9 mouse cellular contexts compared by ENCODE assay signal in the genomic region with DNA sequence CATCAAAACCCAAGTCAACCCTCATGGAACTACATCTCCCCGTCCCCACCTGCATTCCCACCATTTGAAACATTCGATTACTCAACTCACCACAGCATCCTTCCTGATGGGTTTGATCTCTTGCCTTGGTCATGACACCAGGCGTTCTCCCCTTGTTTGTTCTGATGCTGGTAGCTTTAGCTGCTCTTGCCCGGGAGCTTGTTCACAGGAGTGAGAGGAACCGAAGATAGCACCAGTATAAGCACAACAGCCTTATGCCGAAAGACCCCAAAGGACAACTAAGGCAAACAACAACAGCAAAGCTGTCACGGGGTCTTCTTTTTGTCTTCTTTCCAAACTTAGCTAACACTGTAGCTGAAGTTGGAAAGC. TPM values are rescaled to one million over a fixed set of nuclear protein-coding genes. Genes with fewer than 3 reads are reported as not detected.
DNase-seq lines count a peak whose midpoint lies in the region; ATAC-seq lines count a peak whose summit lies in the region.
"Had no signal": no experiment of that assay in that cellular context is flagged by ENCODE, and none has a peak within 500 bp of the region (broad histone marks: within the 10 kb centered on the region; RNA-seq: fewer than 3 reads in every experiment).

No protein-coding gene starts in this region.

- 6% methylated on average over 7 of the region's 7 CpGs for WGBS in kidney, embryonic 15.5 days
- 13% methylated on average over 7 of the region's 7 CpGs for WGBS in hindbrain, embryonic 12.5 days
- 13% methylated on average over 7 of the region's 7 CpGs for WGBS in midbrain, embryonic 12.5 days

- H3K36me3 ChIP-seq in kidney, embryonic 15.5 days = no peaks in the 10 kb centered on the region
- no peaks in the 10 kb centered on the region for H3K36me3 ChIP-seq in hindbrain, embryonic 12.5 days
- no peaks in the 10 kb centered on the region for H3K36me3 ChIP-seq in midbrain, embryonic 12.5 days

- peaks cover 9% of the 10 kb centered on the region; the same call in 1 of the 2 replicates for H3K27me3 ChIP-seq in kidney, embryonic 15.5 days
- H3K27me3 ChIP-seq in hindbrain, embryonic 12.5 days = peaks cover 25% of the 10 kb centered on the region
- peaks cover 25% of the 10 kb centered on the region for H3K27me3 ChIP-seq in midbrain, embryonic 12.5 days

- no peak for DNase-seq in kidney, postnatal 10 days
- no peak for DNase-seq in frontal cortex, adult 2 months (ENCODE audit: extremely low spot score in 1 of 2, low spot score in 1 of 2)
- no peak for DNase-seq in Muller cell, postnatal 12 days (ENCODE audit: inconsistent ontology term)
- DNase-seq in gastrocnemius, adult 18-20 months (ENCODE audit: low spot score) = no peak

- ATAC-seq in kidney, embryonic 15.5 days (replicated peaks; ENCODE audit: low FRiP score) = peak; percentile 37
- ATAC-seq in hindbrain, embryonic 12.5 days (ENCODE audit: low FRiP score) = peak; percentile 74
- ATAC-seq in midbrain, embryonic 12.5 days (ENCODE audit: low FRiP score, low read depth) = peak; percentile 59; the same call in 1 of the 2 replicates

- H3K4me1 ChIP-seq in kidney, embryonic 15.5 days = peaks cover 16% of the 10 kb centered on the region; the same call in 1 of the 2 replicates
- no peaks in the 10 kb centered on the region for H3K4me1 ChIP-seq in brown adipose tissue, adult 24 weeks (ENCODE audit: control insufficient read depth, insufficient read depth, insufficient read length, low read length)
- H3K4me1 ChIP-seq in hindbrain, embryonic 12.5 days = peaks cover 5% of the 10 kb centered on the region
- 0 out of 2 replicates have a peak, but pooled peaks cover 4% of the 10 kb centered on the region for H3K4me1 ChIP-seq in midbrain, embryonic 12.5 days

- H3K4me2 ChIP-seq in kidney, embryonic 15.5 days = peak overlapping the region; percentile 89
- peak overlapping the region; percentile 92 for H3K4me2 ChIP-seq in hindbrain, embryonic 12.5 days (replicated peaks)
- H3K4me2 ChIP-seq in midbrain, embryonic 12.5 days (replicated peaks) = peak overlapping the region; percentile 68

- H3K27ac ChIP-seq in kidney, embryonic 15.5 days = peak overlapping the region; percentile 73; the same call in 1 of the 2 replicates
- peak overlapping the region; percentile 45 for H3K27ac ChIP-seq in brown adipose tissue, adult 24 weeks (replicated peaks; ENCODE audit: low read depth, low read length)
- no peak overlapping the region for H3K27ac ChIP-seq in hindbrain, embryonic 12.5 days
- H3K27ac ChIP-seq in midbrain, embryonic 12.5 days (replicated peaks) = no peak overlapping the region

- H3K9me3 ChIP-seq in kidney, embryonic 15.5 days (replicated peaks) = no peaks in the 10 kb centered on the region
- no peaks in the 10 kb centered on the region for H3K9me3 ChIP-seq in hindbrain, embryonic 12.5 days (replicated peaks)
- H3K9me3 ChIP-seq in midbrain, embryonic 12.5 days = no peaks in the 10 kb centered on the region

- peak overlapping the region; percentile 56 for H3K9ac ChIP-seq in kidney, embryonic 15.5 days
- peak overlapping the region; percentile 50 for H3K9ac ChIP-seq in hindbrain, embryonic 12.5 days
- H3K9ac ChIP-seq in midbrain, embryonic 12.5 days (replicated peaks) = peak overlapping the region; percentile 60

- peak overlapping the region; percentile 70 for H3K4me3 ChIP-seq in kidney, embryonic 15.5 days (replicated peaks)
- H3K4me3 ChIP-seq in brown adipose tissue, adult 24 weeks (ENCODE audit: insufficient read depth, low read depth, low read length) = peak overlapping the region; percentile 85
- H3K4me3 ChIP-seq in hindbrain, embryonic 12.5 days = peak overlapping the region; percentile 52
- H3K4me3 ChIP-seq in midbrain, embryonic 12.5 days = peak overlapping the region; percentile 65

RNA-seq across cellular contexts. Expression of a gene that starts 1.2 kb away (rescaled TPM):
- polyA plus RNA-seq in kidney, embryonic 15.5 days (2015; fragmentation: Nextera tagmentation; extraction: Ambion mirVana) = 90.8 and 92.7 TPM in 2 replicates
- polyA plus RNA-seq in brown adipose tissue, adult 24 weeks (2012; ENCODE audit: insufficient read depth, insufficient read length, missing spikeins) = 7.4 and 13.3 TPM in 2 replicates
- 20.9 and 21.4 TPM in 2 replicates for polyA plus RNA-seq in hindbrain, embryonic 12.5 days (2016; fragmentation: Nextera tagmentation; extraction: Ambion mirVana)
- polyA plus RNA-seq in midbrain, embryonic 12.5 days (2016; fragmentation: Nextera tagmentation; extraction: Ambion mirVana) = 25.8 and 27.7 TPM in 2 replicates
- 10.3 and 14.0 TPM in 2 replicates for polyA plus RNA-seq in frontal cortex, adult 2 months (2012; rRNA removed)
- 10 to 100 TPM; 19.8 to 31.5 TPM for total RNA-seq in gastrocnemius, adult 18-20 months (2021)

RNA-seq across cellular contexts. Expression of a gene that starts 35.0 kb away (rescaled TPM):
- not detected in 2 replicates for polyA plus RNA-seq in kidney, embryonic 15.5 days (2015; fragmentation: Nextera tagmentation; extraction: Ambion mirVana)
- polyA plus RNA-seq in brown adipose tissue, adult 24 weeks (2012; ENCODE audit: insufficient read depth, insufficient read length, missing spikeins) = not detected in 2 replicates
- polyA plus RNA-seq in hindbrain, embryonic 12.5 days (2016; fragmentation: Nextera tagmentation; extraction: Ambion mirVana) = not detected in 2 replicates
- not detected in 2 replicates for polyA plus RNA-seq in midbrain, embryonic 12.5 days (2016; fragmentation: Nextera tagmentation; extraction: Ambion mirVana)
- not detected in 2 replicates for polyA plus RNA-seq in frontal cortex, adult 2 months (2012; rRNA removed)
- total RNA-seq in gastrocnemius, adult 18-20 months (2021) = not detected
- polyA plus RNA-seq: brain, embryonic 14.5 days had no signal

Comparison
In these comparisons a context has a peak if more than half of its experiments do, and no peak if none do; other contexts are left out.
1. H3K27ac ChIP-seq: peak in kidney, embryonic 15.5 days (single experiment) and brown adipose tissue, adult 24 weeks (single experiment); none in hindbrain, embryonic 12.5 days (single experiment) and midbrain, embryonic 12.5 days (single experiment).
2. Peak in every context shown above with its lines, with median percentiles within 50 percentile points of each other: ATAC-seq, H3K4me2 ChIP-seq, H3K4me3 ChIP-seq and H3K9ac ChIP-seq.